Mouse (Mus musculus) cerebellum, adult 9-10 months (tissue): ENCODE measurements around the gene Ddc.

ENCODE experiments used
- DNase-seq: peaks from one replicate; pipeline ENCODE4 v3.0.0; 2022

The Ddc gene

GRCm38 (mm10) chr11:11897645-11898357 lies at the start of gene Ddc:
Gene Ddc, minus strand, starts transcription at chr11:11898144.
- no peak for DNase-seq

- no peak for DNase-seq
Measured at GRCm38 (mm10) chr11:11945766-11946165, 47.8 kb upstream of the Ddc start.

DNA sequence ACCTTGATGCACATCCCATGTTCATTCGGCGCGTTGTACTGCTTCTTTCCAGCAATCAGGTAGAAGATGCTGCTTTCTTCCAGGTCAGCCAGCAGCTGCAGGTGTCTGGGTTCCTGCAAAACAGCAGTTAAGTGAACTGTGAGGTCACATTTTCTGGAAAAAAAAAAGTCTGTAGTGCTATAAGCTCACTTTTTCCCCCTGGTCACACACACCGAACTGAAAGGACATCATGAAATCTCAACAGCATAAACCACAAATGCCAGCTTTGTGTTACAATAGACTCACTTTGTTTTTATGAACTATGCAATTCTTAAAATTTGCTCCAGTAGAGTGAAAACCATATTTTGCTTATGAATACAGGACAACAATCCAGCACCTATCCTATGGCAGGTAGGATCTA lies 46.9 kb upstream of the Ddc start:
- no peak for DNase-seq

DNA sequence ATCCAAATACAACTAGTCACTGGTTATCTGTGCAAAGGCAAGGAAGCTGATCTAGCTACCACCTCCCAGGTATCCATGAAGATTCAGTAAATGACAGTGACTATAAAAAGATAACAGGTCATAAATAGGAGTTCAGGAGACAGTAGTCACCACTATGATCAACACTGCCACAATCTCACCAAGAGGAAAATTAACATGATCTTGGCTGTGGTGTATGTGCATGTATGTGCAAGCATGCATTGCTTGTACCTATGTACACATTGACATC lies 46.1 kb upstream of the Ddc start:
- DNase-seq: no peak

- no peak for DNase-seq
Measured at GRCm38 (mm10) chr11:11943240-11944081, 45.5 kb upstream of the Ddc start.

GRCm38 (mm10) chr11:11942320-11943217 lies 44.6 kb upstream of the Ddc start:
- DNase-seq: no peak

- DNase-seq: no peak
Measured at GRCm38 (mm10) chr11:11940833-11941681, 43.1 kb upstream of the Ddc start.

DNA sequence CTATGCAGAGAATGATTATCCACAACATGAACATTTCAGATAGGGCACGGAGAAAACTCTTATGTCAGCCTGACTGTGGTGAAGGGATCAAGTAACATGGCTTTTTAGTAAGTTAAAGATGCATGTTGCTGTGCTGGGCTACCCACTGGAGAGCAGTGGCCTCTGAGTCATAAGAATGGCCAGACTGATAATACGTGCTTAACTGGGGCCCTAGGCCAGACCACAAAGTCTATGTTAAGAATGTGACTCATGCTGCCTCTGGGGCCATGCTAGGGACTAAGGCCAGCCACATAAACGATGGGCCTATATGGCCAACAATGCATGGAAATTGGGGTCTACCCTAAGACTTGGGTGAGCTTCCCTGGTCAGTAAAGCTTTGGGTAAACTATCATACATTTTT lies 41.7 kb upstream of the Ddc start:
- no peak for DNase-seq

GRCm38 (mm10) chr11:11938591-11938990 lies 40.6 kb upstream of the Ddc start:
- DNase-seq: no peak

DNA sequence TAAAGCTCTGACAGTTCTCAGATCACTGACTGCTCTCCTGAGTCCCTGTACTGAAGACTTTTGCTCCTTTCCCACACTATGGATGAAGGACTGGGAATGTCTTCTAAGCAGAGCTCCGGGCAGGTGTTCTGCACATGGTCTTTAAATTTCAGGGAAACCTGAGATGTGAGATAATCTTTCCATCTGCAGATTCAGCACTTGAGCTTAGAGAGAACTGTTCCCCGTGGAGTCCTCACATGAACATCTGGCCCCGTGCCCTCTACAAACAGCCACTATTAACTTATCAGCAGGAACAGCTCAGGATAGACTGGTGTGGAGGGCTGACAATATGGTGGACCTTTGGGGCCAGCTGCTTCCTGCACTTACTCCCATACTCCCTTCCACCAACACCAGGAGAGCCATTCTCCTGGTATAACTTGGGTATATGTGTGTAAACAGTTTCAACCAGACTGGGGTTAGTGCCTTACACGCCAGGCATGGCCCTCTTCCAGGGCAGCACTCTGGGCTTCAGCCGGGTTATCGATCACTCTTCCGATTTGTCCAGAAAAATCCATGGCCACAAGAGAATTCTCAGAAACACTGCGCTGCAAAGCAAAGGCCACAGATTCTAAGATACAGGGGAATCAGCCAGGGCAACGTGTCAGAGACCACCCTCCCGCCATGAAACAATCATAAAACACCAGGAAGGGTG lies 39.5 kb upstream of the Ddc start:
- DNase-seq: no peak

- no peak for DNase-seq
Measured at GRCm38 (mm10) chr11:11934808-11935207, 36.9 kb upstream of the Ddc start.

DNA sequence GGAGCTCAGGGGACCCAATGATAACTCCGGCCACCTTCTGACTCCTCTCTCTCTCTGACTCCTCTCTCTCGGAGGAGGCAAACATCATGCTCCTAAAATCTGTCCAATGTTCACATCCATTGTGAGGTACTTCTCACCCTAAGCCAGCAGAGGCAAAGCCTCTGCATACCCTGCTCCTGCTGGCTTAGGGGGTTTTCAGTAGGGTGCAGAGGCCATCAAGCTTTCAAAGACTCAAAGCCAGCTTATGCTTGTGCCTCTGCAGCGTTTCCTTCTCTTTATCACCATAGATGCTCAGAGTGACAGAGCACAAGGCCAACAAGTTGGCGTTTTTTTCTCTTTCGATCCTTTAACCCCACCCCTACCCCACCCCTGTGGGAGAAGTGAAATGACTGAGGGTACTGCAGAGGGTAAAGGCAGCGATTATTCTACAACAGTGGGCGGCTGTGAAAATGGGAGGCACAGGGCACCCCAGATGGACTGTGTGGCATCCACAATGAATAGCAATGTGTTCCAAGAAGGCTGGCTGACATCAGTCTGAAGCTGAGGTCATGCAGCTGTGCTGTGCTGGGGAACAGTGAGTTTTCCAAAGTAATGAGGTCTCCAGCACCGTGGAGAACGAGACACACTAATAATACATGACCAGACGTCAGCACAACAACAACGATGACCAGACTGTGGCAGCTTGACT lies 34.3 kb upstream of the Ddc start:
- peak; percentile 7 for DNase-seq

DNA sequence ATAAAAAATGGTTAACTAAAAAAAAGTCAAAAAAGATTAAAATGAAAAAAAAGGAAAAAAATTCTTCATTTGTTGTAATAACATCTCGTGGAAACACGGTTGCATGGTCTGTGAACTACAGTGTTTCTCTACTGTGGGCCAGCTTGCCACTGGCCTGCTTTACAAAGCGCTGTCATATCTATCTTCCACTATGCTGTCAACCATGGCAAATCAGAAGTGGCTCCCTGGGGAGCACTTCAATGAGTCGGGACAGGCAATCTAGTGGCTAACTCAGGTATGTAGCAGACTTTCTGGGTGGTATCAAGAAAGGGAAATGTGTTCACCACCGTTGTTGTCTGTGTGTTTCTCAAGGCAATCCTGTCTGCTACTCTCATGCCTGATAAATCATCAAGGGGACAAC lies 33.7 kb upstream of the Ddc start:
- DNase-seq: no peak

- DNase-seq: no peak
Measured at GRCm38 (mm10) chr11:11930527-11930926, 32.6 kb upstream of the Ddc start.

GRCm38 (mm10) chr11:11929059-11929458 lies 31.1 kb upstream of the Ddc start:
- DNase-seq: no peak

DNA sequence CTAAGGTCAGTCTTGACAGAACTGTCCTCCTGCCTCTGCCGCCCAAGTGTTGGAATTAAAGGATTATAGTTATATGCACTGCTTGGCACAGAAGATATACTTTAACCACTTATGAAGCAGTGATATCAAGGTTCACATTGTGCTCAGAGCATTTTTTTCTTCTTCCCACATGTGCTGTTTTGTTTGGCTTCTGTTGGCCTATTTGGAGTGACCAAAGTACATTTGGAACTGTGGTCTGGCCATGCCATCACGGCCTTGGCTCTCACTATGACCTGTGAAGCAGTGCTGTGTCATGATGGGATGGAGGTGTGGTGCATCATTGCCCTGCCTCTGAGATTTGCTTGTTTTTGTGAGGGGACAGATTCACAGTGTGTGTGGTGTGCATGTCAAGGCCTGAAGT lies 30.6 kb upstream of the Ddc start:
- no peak for DNase-seq

DNA sequence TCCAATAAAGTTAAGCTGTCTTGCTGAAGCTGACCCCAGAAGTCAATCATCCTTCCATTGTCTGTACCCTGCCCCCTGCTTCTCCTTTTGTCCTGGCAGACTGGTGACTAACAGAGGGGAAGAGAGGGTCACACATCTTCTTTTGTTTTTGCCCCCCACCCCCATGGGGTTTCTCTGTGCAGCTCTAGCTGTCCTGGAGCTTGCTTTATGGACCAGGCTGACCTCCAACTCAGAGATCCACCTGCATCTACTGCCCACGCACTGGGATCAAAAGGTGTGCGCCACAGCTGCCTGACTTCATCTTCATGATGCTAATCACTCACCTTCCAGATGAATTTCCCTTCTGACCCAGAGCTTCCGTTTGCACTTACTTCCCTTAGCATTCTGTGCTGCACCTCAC lies 26.0 kb upstream of the Ddc start:
- no peak for DNase-seq

DNA sequence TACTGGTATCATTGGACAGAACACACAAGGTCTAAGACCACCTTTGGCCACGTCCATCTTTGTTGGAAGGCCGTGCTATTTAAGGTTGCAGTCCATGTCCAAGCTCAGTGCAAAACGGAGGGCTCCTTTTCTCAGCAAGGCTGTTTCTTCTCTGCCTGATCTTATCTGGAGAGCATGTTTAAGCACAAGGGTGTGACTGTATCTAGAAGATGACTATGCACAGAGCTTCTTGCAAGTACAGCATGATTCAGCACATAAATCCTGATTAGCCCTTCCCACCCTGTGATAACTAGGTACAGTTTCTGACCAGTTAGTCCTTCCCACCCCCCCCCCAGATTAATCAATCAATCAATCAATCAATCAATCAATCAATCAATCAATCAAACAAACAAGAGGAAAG lies 25.4 kb upstream of the Ddc start:
- DNase-seq: no peak

GRCm38 (mm10) chr11:11922106-11922505 lies 24.2 kb upstream of the Ddc start:
- DNase-seq: no peak

- no peak for DNase-seq
Measured at GRCm38 (mm10) chr11:11907703-11908413, 9.9 kb upstream of the Ddc start.

DNA sequence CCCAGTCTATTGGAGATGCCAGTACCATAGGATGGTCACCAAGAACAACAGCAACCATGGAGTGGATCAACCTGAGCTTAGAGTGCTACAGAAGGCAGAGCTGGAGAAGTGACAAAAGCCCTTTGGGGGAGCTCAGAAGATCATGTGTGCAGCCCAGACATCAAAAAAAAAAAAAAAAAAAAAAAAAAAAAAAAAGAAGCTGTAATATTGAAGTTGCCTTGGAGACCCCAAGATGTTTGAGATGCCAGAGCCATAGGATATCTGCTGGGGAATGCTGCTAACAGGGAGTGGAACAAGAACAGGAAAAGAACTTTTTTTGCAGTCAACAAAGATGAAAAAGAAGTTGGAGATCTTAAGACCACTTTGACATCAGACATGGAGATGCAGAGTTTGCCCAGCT lies 7.6 kb upstream of the Ddc start:
- no peak for DNase-seq
